Mouse (Mus musculus): ENCODE results near the gene Piga.

Piga gene

GRCm38 (mm10) chrX:164419471-164419939, at the start of gene Piga:
Piga (plus strand) TSS chrX:164419787.
- peak; percentile 94 for DNase-seq (ENCODE audit: low read depth, low spot score)

- DNase-seq (ENCODE audit: low read depth, low spot score), result no peak
Observed at GRCm38 (mm10) chrX:164370576-164370975, 49.0 kb upstream of the Piga start.

DNA sequence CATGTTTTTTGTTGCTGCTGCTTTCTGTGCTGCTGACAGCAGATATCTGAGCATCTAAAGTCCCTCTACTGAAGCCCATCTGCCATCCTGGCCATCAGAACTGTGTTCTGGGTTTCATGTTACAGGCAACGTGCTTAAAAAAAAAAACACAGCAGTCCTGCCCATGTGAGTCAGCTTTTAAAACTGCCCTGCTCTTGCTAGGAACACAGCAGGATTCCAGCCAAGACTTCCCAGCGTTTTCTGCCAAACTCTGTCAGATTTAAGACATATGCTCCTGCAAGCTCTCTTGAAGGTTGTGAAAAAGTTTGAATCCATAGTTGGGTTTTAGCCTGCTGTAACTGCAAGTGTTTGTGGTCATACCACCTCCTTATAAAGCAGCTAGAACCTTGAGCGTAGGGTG, 46.5 kb upstream of the Piga start, which contains the start of gene Vegfd:
Vegfd (plus strand) TSS at position 298 of the 400 bp plus-strand sequence.
- DNase-seq (ENCODE audit: low read depth, low spot score), result peak; percentile 30

- no peak for DNase-seq (ENCODE audit: low read depth, low spot score)
Observed at GRCm38 (mm10) chrX:164374586-164374985, 45.0 kb upstream of the Piga start.

GRCm38 (mm10) chrX:164379721-164380120, 39.9 kb upstream of the Piga start:
- DNase-seq (ENCODE audit: low read depth, low spot score), result no peak

GRCm38 (mm10) chrX:164381618-164382408, 37.8 kb upstream of the Piga start:
- DNase-seq (ENCODE audit: low read depth, low spot score), result peak; percentile 81

GRCm38 (mm10) chrX:164394091-164394490, 25.5 kb upstream of the Piga start:
- no peak for DNase-seq (ENCODE audit: low read depth, low spot score)

- peak; percentile 23 for DNase-seq (ENCODE audit: low read depth, low spot score)
Observed at GRCm38 (mm10) chrX:164398456-164398855, 21.1 kb upstream of the Piga start.

DNA sequence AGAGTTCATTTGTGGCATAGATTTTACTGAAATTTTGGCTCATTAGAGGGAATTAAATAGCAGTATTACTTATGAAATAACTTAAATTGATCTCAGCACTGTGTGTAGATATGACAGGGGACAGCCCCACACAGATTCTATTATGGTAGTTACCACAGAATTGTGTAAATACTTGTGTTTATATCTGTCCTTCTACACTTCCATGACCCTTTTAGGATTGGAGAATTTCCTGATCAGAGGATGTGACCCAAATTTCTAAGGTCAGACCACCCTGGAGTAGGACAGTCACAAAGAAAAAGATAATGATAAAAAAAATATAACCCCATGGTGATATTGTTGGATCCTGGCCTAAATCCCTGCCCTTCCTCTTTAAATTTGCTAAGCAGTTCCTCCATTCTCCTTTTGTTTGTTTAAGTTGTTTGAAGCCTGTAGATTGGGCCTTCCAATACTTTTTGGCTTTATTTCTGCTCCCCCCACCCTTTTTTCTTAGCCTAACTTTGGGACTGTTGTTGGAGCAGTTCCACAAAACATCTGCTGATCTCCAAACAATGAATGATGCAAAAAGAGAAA, 14.4 kb upstream of the Piga start:
- no peak for DNase-seq (ENCODE audit: low read depth, low spot score)

- no peak for DNase-seq (ENCODE audit: low read depth, low spot score)
Observed at GRCm38 (mm10) chrX:164406133-164407022, 13.2 kb upstream of the Piga start.

- no peak for DNase-seq (ENCODE audit: low read depth, low spot score)
Observed at GRCm38 (mm10) chrX:164408301-164408927, 11.2 kb upstream of the Piga start.

- no peak for DNase-seq (ENCODE audit: low read depth, low spot score)
Observed at GRCm38 (mm10) chrX:164410562-164410961, 9.0 kb upstream of the Piga start.

GRCm38 (mm10) chrX:164416803-164417202, 2.8 kb upstream of the Piga start:
- DNase-seq (ENCODE audit: low read depth, low spot score), result no peak

DNA sequence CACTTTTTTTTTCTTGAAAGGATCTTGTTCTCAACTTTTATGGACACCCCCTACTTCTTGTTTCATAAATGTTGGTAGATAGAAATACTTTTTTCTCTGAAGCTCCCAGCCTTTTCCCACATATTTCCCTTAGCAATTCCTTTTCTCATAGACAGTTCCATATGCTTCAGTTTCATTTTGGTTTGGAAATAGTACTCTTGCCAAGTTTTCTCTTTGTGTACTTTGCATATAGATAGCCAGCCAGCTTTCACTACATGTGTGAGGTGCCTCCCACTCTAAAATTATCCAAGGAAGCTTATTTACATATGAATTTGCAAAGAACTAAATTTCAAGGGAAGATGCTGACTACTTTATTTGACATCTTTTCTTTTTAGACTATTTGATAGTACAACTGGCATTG, 1.6 kb upstream of the Piga start:
- DNase-seq (ENCODE audit: low read depth, low spot score), result no peak

- DNase-seq (ENCODE audit: low read depth, low spot score), result no peak
Observed at GRCm38 (mm10) chrX:164419955-164420354, 368 bp downstream of the Piga start.

GRCm38 (mm10) chrX:164420518-164420917, 931 bp downstream of the Piga start:
- DNase-seq (ENCODE audit: low read depth, low spot score), result no peak

GRCm38 (mm10) chrX:164424821-164425220, 5.2 kb downstream of the Piga start:
- no peak for DNase-seq (ENCODE audit: low read depth, low spot score)

- no peak for DNase-seq (ENCODE audit: low read depth, low spot score)
Observed at GRCm38 (mm10) chrX:164427295-164427694, 7.7 kb downstream of the Piga start.

GRCm38 (mm10) chrX:164428224-164428623, 8.6 kb downstream of the Piga start:
- no peak for DNase-seq (ENCODE audit: low read depth, low spot score)

GRCm38 (mm10) chrX:164430621-164431020, 11.0 kb downstream of the Piga start:
- DNase-seq (ENCODE audit: low read depth, low spot score), result no peak

- DNase-seq (ENCODE audit: low read depth, low spot score), result no peak
Observed at GRCm38 (mm10) chrX:164431133-164431532, 11.5 kb downstream of the Piga start.

GRCm38 (mm10) chrX:164431541-164431940, 12.0 kb downstream of the Piga start:
- no peak for DNase-seq (ENCODE audit: low read depth, low spot score)
